Mouse (Mus musculus): ENCODE measurements at regions not wholly inside any gene's neighbourhood (a gene's known extent, or its start where the extent isn't known, plus 50 kb on each side); places are given as distances from the start of the nearest gene placed in this dataset.

- Histone ChIP-seq H3K9me3 (ENCODE audit: low read length) (no peaks in the 10 kb centered on the region), H3K27me3 (replicated peaks; ENCODE audit: insufficient read depth, low read length) (no peaks in the 10 kb centered on the region), H3K27ac (ENCODE audit: low read length) (no peak overlapping the region), H3K36me3 (ENCODE audit: insufficient read depth, low read length) (no peaks in the 10 kb centered on the region), H3K9ac (replicated peaks; ENCODE audit: low read depth) (no peak overlapping the region), H3K4me1 (ENCODE audit: insufficient read depth, low read depth, low read length) (no peaks in the 10 kb centered on the region), H3K4me2 (replicated peaks; ENCODE audit: low read depth, low read length) (no peak overlapping the region), H3K4me3 (ENCODE audit: low read depth, low read length) (no peak overlapping the region)
- WGBS = 74% methylated on average over 2 of the region's 2 CpGs
- ATAC-seq = no peak
- no peak for DNase-seq (ENCODE audit: low spot score)
- TF ChIP-seq EP300 (IDR thresholded peaks at IDR 0.05) (no peak), CTCF (IDR thresholded peaks at IDR 0.05) (no peak)
These were observed 251.9 kb upstream of the Nr2f1 start for GRCm38 (mm10) chr13:78451333-78452070.

GRCm38 (mm10) chr13:78446726-78447031 lies 247.1 kb upstream of the Nr2f1 start:
- H3K4me1 ChIP-seq (ENCODE audit: insufficient read depth, low read depth, low read length) = no peaks in the 10 kb centered on the region
- DNase-seq (ENCODE audit: low spot score) (no peak), ATAC-seq (no peak)
- TF ChIP-seq CTCF (IDR thresholded peaks at IDR 0.05) = no peak
- no peak for TF ChIP-seq EP300 (IDR thresholded peaks at IDR 0.05)
- no peak overlapping the region for H3K9ac ChIP-seq (replicated peaks; ENCODE audit: low read depth)
- no peaks in the 10 kb centered on the region for H3K9me3 ChIP-seq (ENCODE audit: low read length)
- H3K4me3 ChIP-seq (ENCODE audit: low read depth, low read length) = no peak overlapping the region
- H3K27ac ChIP-seq (ENCODE audit: low read length) = no peak overlapping the region
- no peak overlapping the region for H3K4me2 ChIP-seq (replicated peaks; ENCODE audit: low read depth, low read length)
- WGBS = 61% methylated on average over 5 of the region's 5 CpGs
- H3K36me3 ChIP-seq (ENCODE audit: insufficient read depth, low read length) = no peaks in the 10 kb centered on the region
- H3K27me3 ChIP-seq (replicated peaks; ENCODE audit: insufficient read depth, low read length) = no peaks in the 10 kb centered on the region

- Histone ChIP-seq H3K9me3 (ENCODE audit: low read length) (no peaks in the 10 kb centered on the region), H3K9ac (replicated peaks; ENCODE audit: low read depth) (no peak overlapping the region), H3K27ac (ENCODE audit: low read length) (no peak overlapping the region), H3K27me3 (replicated peaks; ENCODE audit: insufficient read depth, low read length) (no peaks in the 10 kb centered on the region), H3K4me2 (replicated peaks; ENCODE audit: low read depth, low read length) (no peak overlapping the region), H3K4me3 (ENCODE audit: low read depth, low read length) (no peak overlapping the region), H3K4me1 (ENCODE audit: insufficient read depth, low read depth, low read length) (no peaks in the 10 kb centered on the region), H3K36me3 (ENCODE audit: insufficient read depth, low read length) (no peaks in the 10 kb centered on the region)
- DNase-seq (ENCODE audit: low spot score) (no peak), ATAC-seq (no peak)
- TF ChIP-seq CTCF (IDR thresholded peaks at IDR 0.05) = no peak
- TF ChIP-seq EP300 (IDR thresholded peaks at IDR 0.05) = no peak
- 67% methylated on average over 14 of the region's 14 CpGs for WGBS
These were observed 246.6 kb upstream of the Nr2f1 start for GRCm38 (mm10) chr13:78445891-78446725.

- DNase-seq (ENCODE audit: low spot score) (peak; percentile 48), ATAC-seq (peak; percentile 16)
- Histone ChIP-seq H3K9ac (replicated peaks; ENCODE audit: low read depth) (no peak overlapping the region), H3K4me1 (ENCODE audit: insufficient read depth, low read depth, low read length) (no peaks in the 10 kb centered on the region), H3K9me3 (ENCODE audit: low read length) (no peaks in the 10 kb centered on the region), H3K36me3 (ENCODE audit: insufficient read depth, low read length) (no peaks in the 10 kb centered on the region), H3K27me3 (replicated peaks; ENCODE audit: insufficient read depth, low read length) (no peaks in the 10 kb centered on the region), H3K4me3 (ENCODE audit: low read depth, low read length) (no peak overlapping the region), H3K4me2 (replicated peaks; ENCODE audit: low read depth, low read length) (no peak overlapping the region), H3K27ac (ENCODE audit: low read length) (no peak overlapping the region)
- TF ChIP-seq EP300 (IDR thresholded peaks at IDR 0.05) = no peak
- no peak for TF ChIP-seq CTCF (IDR thresholded peaks at IDR 0.05)
- 64% methylated on average over 8 of the region's 8 CpGs for WGBS
These were observed 245.3 kb upstream of the Nr2f1 start for GRCm38 (mm10) chr13:78444691-78445349.

GRCm38 (mm10) chr13:78428469-78428868 lies 228.9 kb upstream of the Nr2f1 start:
- Histone ChIP-seq H3K4me1 (ENCODE audit: insufficient read depth, low read depth, low read length) (no peaks in the 10 kb centered on the region), H3K4me2 (replicated peaks; ENCODE audit: low read depth, low read length) (no peak overlapping the region; the same call in 1 of the 2 replicates), H3K27me3 (replicated peaks; ENCODE audit: insufficient read depth, low read length) (no peaks in the 10 kb centered on the region), H3K9me3 (ENCODE audit: low read length) (no peaks in the 10 kb centered on the region), H3K9ac (replicated peaks; ENCODE audit: low read depth) (no peak overlapping the region), H3K36me3 (ENCODE audit: insufficient read depth, low read length) (no peaks in the 10 kb centered on the region), H3K27ac (ENCODE audit: low read length) (no peak overlapping the region), H3K4me3 (ENCODE audit: low read depth, low read length) (no peak overlapping the region)
- TF ChIP-seq EP300 (IDR thresholded peaks at IDR 0.05) (no peak), CTCF (IDR thresholded peaks at IDR 0.05) (no peak)
- DNase-seq (ENCODE audit: low spot score) = no peak
- 55% methylated on average over 4 of the region's 4 CpGs for WGBS
- no peak for ATAC-seq

GRCm38 (mm10) chr13:78428084-78428445 lies 228.5 kb upstream of the Nr2f1 start:
- Histone ChIP-seq H3K27me3 (replicated peaks; ENCODE audit: insufficient read depth, low read length) (no peaks in the 10 kb centered on the region), H3K4me3 (ENCODE audit: low read depth, low read length) (0 out of 2 replicates have a peak overlapping the region, but pooled peaks have one; percentile 1), H3K9ac (replicated peaks; ENCODE audit: low read depth) (no peak overlapping the region), H3K4me2 (replicated peaks; ENCODE audit: low read depth, low read length) (peak overlapping the region; percentile 32), H3K27ac (ENCODE audit: low read length) (no peak overlapping the region), H3K9me3 (ENCODE audit: low read length) (no peaks in the 10 kb centered on the region), H3K36me3 (ENCODE audit: insufficient read depth, low read length) (no peaks in the 10 kb centered on the region), H3K4me1 (ENCODE audit: insufficient read depth, low read depth, low read length) (no peaks in the 10 kb centered on the region)
- WGBS = 16% methylated on average over 9 of the region's 9 CpGs
- DNase-seq (ENCODE audit: low spot score) (peak; percentile 15), ATAC-seq (no peak)
- TF ChIP-seq CTCF (IDR thresholded peaks at IDR 0.05) (no peak), EP300 (IDR thresholded peaks at IDR 0.05) (no peak)
